Mouse (Mus musculus) lung, adult 2 months (tissue): ENCODE measurements around the gene Nadsyn1.

Source experiments
- CTCF ChIP-seq: fragments of 200-500 bp; IDR thresholded peaks from 2 replicates; pipeline ENCODE4 v1.5.1; 2011; ENCODE audit warnings: mild to moderate bottlenecking, low read length, control low read depth; ENCODE audit not compliant: insufficient read depth
- POLR2A ChIP-seq: fragments of 200-500 bp; IDR thresholded peaks from 2 replicates; pipeline ENCODE4 v1.6.1; 2011; ENCODE audit warnings: low read depth, mild to moderate bottlenecking, control low read depth, low read length, borderline replicate concordance; ENCODE audit errors: extremely low read depth

- TF ChIP-seq POLR2A (no peak), CTCF (no peak)
Observed at GRCm38 (mm10) chr7:143752056-143752455, 70.6 kb downstream of the Nadsyn1 start.
